Mouse (Mus musculus) kidney, adult 11 months (tissue): ENCODE data around the gene Trim62.

Source experiments
- DNase-seq: peaks from one replicate; pipeline ENCODE4 v3.0.0; 2022

The Trim62 gene

GRCm38 (mm10) chr4:128883379-128883781 lies at the start of gene Trim62:
Gene Trim62 (plus strand): TSS chr4:128883580.
- DNase-seq = peak; percentile 72

DNA sequence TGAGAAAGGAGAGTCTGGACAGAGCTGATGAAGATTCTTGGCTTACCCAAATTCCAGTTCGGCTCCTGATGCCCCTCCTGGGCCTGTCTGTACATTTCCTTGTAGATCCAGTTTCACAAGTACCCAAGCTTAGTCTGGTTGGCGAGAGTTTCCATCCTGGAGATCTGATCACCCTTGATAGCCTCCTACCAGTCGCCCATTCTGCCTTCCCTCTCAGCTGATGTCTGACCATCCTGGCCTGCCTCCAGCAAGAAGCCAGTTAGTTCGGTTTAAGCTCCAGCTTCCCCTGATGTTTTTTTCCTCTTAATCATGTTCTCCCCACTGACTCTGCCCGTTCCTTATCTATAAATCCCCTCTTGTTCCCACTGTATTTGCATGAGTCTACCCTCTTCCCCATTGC lies 45.2 kb upstream of the Trim62 start:
- DNase-seq = no peak

DNA sequence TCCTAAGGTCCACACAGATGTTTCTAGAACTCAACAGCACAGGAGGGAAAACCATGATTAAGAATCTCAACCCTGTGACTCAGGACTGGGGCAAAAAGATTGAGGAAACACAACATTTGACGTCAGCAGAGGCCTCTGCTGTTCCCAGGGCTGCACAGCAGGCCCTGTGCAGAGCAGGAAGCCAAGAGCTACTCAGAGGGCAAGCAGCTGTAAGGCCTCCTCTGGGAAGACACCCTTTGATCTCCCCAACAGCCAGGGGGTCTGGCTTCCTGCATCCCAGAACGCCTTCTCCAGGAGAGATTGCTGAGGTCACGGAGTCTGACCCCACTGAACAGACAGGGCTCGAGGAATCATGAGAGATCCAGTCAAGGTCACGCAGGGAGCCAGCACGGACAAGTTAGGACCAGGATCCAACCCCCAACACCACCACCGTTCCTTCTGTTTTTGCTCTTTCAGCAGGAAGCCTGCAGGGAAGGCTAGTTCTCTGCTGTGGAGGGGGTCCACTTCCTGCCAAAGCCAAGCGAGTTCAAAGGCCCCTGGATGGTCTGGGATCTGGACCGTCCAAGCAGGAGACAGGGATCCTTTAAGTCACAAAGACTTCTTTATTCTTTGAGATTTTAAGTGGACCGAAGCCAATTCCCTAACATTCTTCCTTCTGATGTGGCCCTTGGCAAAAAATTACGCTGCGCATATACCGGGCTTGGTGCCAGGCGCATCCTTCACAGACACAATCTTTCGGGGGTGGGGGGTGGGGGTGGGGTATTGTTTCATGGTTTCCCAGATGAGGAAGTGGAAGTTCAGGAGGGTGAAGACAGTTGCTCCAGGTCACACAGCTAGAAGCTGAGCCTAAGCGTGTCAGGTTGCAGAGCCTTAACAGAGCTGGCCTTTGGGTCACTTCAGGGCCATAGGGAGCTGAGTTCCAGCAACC lies 43.3 kb upstream of the Trim62 start:
- peak; percentile 56 for DNase-seq

DNA sequence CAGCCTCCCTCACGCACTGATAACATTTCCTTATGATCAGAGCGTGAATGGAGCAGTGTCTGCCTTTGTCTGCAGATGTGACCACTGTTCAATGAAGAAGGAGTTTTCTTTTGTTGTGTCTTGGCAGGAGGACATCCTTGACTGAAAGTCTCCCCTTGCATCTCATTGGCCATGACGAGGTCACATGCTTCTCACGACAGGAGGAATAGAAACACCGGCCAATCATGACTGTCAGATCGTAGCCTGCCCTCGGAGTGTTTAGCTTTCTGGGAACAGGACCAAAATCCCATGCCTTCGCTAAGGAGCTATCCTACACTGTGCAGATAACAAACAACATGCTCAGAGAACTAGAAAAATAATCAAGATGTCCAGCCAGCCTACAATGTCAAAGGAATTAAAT lies 42.1 kb upstream of the Trim62 start:
- DNase-seq = no peak

DNA sequence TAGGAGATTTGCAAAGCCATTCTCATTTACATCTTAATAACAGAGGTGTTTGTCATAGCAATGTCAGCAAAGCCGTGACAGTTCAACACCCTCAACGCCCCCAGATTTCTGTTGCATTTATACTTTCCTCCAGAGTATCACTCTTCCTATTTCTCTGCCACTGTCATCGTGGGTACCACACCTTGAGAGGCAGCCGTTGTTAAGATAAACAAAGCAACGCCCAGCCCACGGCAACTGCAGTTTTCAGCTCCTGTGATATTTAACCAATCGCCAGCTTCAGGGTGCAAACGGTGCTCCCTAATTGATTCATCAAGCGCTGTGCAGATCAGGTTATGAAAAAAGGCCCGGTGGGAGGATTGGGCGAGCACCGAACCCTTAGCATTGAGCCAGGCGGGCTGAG lies 38.8 kb upstream of the Trim62 start:
- no peak for DNase-seq

DNA sequence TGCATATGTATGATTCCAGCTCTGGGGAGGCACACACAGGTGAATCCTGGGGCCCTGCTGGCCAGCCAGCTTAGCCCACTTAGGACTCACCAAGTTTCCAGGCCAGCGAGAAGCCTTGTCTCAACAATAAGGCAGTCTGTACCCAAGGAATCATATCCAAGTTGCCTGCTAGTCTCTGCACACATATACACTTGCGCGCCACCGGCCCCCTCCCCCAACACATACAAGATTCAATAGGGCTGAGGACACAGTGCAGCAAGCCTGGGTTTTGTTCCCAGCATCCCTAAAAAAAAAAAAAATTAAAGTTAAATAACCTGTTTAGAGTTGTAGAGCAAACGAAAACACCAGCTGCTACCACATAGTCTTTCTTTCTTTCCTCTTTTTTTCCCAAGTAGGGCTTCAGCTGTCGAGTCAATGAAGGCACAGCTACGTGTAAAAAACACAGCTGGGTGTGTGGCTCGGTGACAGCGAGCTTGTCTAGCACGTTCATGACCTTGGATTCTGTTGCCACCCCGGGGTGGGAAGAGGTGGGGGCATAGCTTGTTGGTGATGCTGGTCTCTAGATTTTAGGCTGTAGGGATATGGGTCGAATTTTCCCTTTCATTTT lies 37.9 kb upstream of the Trim62 start:
- DNase-seq = no peak

DNA sequence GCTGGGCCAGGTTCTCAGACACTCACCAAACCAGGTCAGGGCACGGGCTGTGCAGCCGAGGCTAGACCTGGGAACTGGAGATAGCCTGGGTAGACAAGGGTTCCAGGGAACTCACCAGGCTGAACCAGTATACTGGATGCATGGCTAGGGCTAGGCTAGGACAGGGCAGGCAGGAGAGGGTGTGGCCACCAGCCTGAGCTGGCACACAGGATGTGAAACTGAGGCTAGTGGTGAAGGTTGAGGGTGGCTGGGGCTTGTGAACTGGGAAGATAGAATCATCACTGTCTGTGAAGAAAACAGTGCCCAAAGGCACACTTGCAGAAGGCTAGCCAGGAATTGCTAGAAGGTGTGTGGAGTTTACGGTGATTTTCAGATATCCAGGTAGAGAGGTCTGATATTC lies 34.4 kb upstream of the Trim62 start:
- DNase-seq = no peak

- no peak for DNase-seq
Observed at GRCm38 (mm10) chr4:128849686-128850085, 33.7 kb upstream of the Trim62 start.

GRCm38 (mm10) chr4:128852266-128852887 lies 31.0 kb upstream of the Trim62 start:
- DNase-seq = no peak

- no peak for DNase-seq
Observed at GRCm38 (mm10) chr4:128853117-128853516, 30.3 kb upstream of the Trim62 start.

DNA sequence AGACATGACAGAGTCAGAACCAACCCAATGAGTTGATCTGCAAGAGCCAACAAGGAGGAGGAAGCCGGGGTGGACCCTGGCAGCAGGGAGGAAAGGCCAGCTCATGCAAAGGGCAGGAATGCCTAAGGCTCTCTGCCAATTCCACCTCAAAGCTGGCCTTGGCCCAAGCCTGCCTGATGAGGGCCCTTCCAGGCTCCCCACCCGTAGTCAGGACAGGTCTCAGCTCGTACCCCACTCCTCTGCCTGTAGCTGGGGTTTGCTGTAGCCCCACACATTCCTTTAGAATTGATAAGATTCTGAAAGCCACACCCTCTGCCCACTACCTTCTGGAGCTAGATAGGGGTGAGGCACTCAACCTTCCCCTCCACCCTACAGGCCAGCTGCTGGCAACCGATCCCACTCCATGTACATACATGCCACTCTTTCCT lies 27.8 kb upstream of the Trim62 start:
- peak; percentile 85 for DNase-seq

GRCm38 (mm10) chr4:128857212-128857611 lies 26.2 kb upstream of the Trim62 start:
- no peak for DNase-seq

DNA sequence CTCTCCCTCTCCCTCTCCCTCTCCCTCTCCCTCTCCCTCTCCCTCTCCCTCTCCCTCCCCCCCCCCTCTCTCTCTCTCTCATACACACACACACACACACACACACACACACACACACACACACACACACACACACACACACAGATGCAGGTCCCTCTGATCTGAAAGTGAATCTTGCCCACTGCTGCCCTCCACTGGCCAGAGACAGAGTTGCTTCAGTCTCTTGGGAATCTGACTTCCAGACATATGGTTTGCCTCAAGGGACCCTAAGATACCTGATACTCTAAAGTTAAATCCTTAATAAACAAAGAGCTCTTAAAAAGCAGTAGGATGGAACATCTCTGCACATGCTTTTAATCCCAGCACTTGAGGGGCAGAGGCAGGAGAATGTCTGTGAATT lies 25.2 kb upstream of the Trim62 start:
- peak; percentile 55 for DNase-seq

DNA sequence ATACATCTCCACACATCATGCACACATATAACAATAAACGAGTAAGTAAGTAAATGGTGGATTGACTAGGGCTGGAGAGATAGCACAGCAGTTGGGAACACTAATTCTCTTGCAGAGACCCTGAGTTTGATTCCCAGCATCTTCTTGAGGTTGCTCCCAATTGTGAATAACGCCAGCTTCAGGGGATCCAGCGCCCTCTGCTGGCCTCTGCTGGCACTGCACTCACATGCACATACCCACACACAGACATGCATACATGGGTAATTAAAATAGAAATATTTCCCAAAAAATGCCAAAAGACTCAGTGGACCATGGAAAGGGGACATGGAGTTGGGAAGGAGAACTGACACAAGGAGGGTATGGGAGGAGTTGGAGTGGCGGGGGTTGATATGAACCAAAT lies 24.5 kb upstream of the Trim62 start:
- DNase-seq = no peak

- no peak for DNase-seq
Observed at GRCm38 (mm10) chr4:128872992-128873391, 10.4 kb upstream of the Trim62 start.

GRCm38 (mm10) chr4:128874062-128874461 lies 9.3 kb upstream of the Trim62 start:
- DNase-seq = no peak

DNA sequence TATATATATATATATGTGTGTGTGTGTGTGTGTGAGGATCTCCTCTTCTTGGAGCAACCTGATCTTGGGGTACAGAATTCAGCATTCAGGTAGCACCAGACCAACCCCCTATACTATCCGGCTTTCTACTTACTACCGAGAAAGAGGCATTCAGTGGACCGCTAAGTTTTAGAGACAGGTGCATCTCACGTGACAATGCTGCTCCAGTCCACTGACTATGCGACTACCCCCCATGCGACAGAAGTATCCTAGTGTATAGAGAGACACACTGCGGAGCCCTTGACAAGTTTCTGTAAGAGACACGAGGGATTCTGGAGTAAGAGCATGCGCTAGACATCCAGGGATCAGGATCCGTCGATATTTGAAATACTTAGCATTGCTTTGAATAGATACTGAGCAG lies 7.9 kb upstream of the Trim62 start:
- DNase-seq = no peak

DNA sequence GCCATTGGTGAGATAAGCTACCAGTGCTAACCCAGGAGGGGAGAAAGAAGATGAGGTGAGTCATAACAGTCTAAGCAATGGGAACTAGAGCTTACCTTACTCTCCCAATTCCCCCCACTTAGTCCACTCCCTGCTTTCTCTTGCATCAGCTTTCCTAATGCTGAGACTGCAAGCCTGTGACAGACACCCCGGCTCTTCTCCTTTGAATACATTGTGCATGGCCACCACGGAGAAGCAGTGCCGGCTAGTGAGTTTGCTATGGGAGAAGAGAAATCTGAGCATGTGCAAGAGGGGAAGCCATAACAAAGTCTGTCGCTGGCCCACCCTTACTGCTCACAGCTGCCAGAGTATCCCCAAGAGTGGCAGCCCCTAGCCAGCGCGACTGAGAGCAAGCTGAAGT lies 5.9 kb upstream of the Trim62 start:
- DNase-seq = no peak

DNA sequence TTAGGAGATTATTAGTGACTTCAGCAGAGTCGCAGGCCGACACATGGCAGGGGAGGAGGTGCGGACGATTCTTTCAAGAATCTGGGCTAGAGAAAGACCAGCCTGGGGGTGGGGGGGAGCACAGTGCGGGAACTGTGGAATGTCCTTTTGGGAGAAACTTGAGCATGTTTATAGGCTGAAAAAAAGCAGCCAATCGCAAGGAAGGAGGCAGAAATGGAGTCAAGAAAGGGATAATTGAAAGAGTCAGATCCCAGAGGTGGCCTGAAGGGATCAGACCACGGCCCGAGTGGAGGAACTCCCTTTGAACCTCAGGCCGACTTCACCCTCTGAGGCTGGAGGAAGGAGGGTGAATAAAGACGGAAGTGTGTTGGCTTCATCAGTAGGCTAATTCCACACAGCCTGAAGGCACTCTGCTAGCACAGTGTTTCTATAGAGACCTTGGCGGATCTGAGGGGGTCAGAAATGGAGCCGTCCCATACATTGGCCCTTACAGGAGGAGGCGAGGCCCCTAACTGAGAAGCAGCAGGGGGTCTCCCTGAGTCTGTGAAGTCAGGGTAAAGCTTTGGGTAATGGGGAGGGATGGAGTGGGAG lies 4.4 kb upstream of the Trim62 start:
- no peak for DNase-seq

GRCm38 (mm10) chr4:128883801-128884710 lies 676 bp downstream of the Trim62 start:
- DNase-seq = peak; percentile 42

GRCm38 (mm10) chr4:128884711-128885095 lies 1.3 kb downstream of the Trim62 start:
- DNase-seq = no peak

DNA sequence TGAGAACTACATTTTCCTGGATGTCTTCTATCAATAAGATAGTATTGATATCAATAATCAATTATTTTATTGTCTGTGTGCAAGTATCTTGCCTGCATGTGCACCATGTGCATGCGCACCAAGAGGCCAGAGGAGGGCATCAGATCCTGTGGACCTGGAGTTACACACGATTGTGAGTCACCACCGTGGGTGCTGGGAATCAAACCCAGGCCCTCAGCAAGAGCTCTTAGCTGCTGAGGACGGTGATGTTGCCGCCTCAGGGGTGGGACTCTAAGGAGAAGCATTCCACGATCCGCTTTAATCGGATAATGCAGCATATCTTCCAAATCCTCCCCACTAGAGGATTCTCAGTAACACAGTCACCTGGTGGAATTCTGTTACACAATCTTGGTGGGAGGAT lies 2.2 kb downstream of the Trim62 start:
- DNase-seq = no peak
